Mouse (Mus musculus) embryonic facial prominence, embryonic 14.5 days (tissue): Measurements from ENCODE around the gene Pla2r1. TPM values are rescaled to one million over a fixed set of nuclear protein-coding genes. Genes with fewer than 3 reads are reported as not detected.

Source experiments
- ATAC-seq: fragments of 200-750 bp; cut with Nextera tagmentation; 2 replicates; pipeline ENCODE4 v1.8.0; 2017; ENCODE audit warnings: low read depth, moderate number of reproducible peaks, moderate TSS enrichment
- DNase-seq: peaks from one replicate; pipeline ENCODE4 v3.0.0-alpha.2; 2015; ENCODE audit warnings: low spot score
- H3K27ac ChIP-seq: fragments of 300-500 bp; sonication (generic); replicated peaks from 2 replicates; pipeline ENCODE4 v1.5.1; 2014; ENCODE audit warnings: low read depth, mild to moderate bottlenecking, low read length, moderate library complexity
- H3K27me3 ChIP-seq: fragments of 300-500 bp; sonication (generic); replicated peaks from 2 replicates; pipeline ENCODE4 v1.6.1; 2014; ENCODE audit warnings: low read length; ENCODE audit not compliant: control insufficient read depth, insufficient read depth
- H3K36me3 ChIP-seq: fragments of 300-500 bp; sonication (generic); 2 replicates; pipeline ENCODE4 v1.6.1; 2014; ENCODE audit warnings: low read length, mixed read lengths; ENCODE audit not compliant: control insufficient read depth, insufficient read depth
- H3K4me1 ChIP-seq: fragments of 300-500 bp; sonication (generic); 2 replicates; pipeline ENCODE4 v1.6.1; 2014; ENCODE audit warnings: antibody characterized with exemption, low read length; ENCODE audit not compliant: control insufficient read depth, insufficient read depth
- H3K4me2 ChIP-seq: fragments of 300-500 bp; sonication (generic); 2 replicates; pipeline ENCODE4 v1.6.1; 2014; ENCODE audit warnings: low read depth, mild to moderate bottlenecking, low read length, moderate library complexity, mixed read lengths
- H3K4me3 ChIP-seq: fragments of 300-500 bp; sonication (generic); 2 replicates; pipeline ENCODE4 v1.5.1; 2014; ENCODE audit warnings: low read depth, mild to moderate bottlenecking, low read length
- H3K9ac ChIP-seq: fragments of 300-500 bp; sonication (generic); 2 replicates; pipeline ENCODE4 v1.6.1; 2014; ENCODE audit warnings: low read depth, mild to moderate bottlenecking, low read length, moderate library complexity, mixed read lengths
- H3K9me3 ChIP-seq: fragments of 300-500 bp; sonication (generic); 2 replicates; pipeline ENCODE4 v1.6.1; 2016; ENCODE audit warnings: low read length; ENCODE audit not compliant: control insufficient read depth
- WGBS: fragments of 180-500 bp; shearing (Covaris S2); extraction: QIAGEN DNeasy Blood & Tissue Kit; methylation state at CpG from one replicate; pipeline ENCODE4 v1.1.7; 2014; 5-methylcytosine and 5-hydroxymethylcytosine counted together
- polyA plus RNA-seq: library from polyadenylated mRNA; unstranded; fragments of >200 nt; fragmentation: Nextera tagmentation; extraction: Ambion mirVana; gene quantifications from 2 replicates; pipeline ENCODE4 v1.2.1, GENCODE M21; 2014

Pla2r1 gene
- polyA plus RNA-seq, 1 experiment from 2014 or later, result 2.5 TPM

DNA sequence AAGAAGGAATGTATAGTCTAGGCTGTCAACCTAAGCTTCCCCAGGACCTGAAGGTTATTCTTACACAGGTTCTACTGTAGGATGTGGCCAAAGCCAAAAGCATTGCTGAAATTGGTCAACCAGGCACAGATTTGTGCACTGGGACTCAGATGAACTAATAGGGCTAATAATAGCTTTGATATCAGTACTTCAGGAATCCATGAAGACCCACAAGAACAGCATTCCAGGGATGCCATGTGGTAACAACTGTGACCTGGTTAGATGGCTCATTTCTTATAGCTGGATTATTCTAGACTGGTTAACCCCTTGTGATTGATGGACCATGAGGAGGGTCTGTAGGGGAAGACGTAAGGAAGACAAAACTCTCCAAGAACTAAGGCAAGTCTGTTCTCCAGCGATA, 74.3 kb downstream of the Pla2r1 start:
- Histone ChIP-seq H3K4me3 (no peak overlapping the region), H3K9ac (no peak overlapping the region), H3K9me3 (no peaks in the 10 kb centered on the region), H3K27ac (no peak overlapping the region), H3K27me3 (no peaks in the 10 kb centered on the region), H3K4me2 (no peak overlapping the region), H3K4me1 (no peaks in the 10 kb centered on the region), H3K36me3 (no peaks in the 10 kb centered on the region)
- DNase-seq, result no peak
- WGBS, result 90% methylated on average over 2 of the region's 2 CpGs
- no peak for ATAC-seq

DNA sequence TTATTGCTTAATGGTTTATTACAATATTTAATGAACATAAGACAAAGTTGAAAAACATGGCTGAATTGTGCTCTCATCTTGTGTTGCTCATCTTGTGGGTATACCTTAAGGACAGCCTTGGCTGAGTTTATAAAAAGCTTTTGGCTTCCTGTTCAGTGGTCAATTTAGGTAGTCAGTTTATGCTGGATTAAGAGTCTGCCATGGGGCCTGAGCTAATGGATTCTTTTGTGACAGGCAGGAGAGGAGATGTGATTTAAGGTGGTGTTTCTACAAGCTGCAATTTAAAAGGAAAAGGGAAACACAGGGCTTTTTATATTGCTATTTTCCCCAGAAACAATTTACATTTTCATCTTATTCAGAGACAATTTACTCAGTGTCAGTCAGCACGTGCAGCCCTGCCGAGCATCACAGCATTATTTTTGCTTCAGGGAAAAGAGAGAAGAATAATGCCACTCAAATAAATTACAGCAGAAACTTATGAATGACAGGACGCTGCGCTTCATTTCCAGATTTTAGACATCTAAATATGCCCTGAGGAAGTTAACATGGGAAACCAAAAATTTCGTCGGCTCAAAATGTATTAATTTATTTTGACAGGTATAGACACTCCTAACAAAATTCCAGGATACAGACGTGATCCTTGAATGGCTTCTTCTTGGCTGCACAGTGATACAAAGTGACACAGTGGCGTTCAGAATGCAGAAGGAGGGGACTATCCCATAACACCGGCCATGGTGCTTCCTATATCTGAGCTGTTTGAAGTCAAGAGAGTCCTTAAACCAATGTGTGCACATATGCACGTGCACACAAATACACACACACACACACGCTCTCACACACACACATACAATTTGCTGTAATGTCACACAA, 84.0 kb downstream of the Pla2r1 start:
- WGBS, result 62% methylated on average over 11 of the region's 11 CpGs
- Histone ChIP-seq H3K4me2 (no peak overlapping the region), H3K9me3 (no peaks in the 10 kb centered on the region), H3K36me3 (no peaks in the 10 kb centered on the region), H3K9ac (no peak overlapping the region), H3K27me3 (no peaks in the 10 kb centered on the region), H3K27ac (no peak overlapping the region), H3K4me3 (no peak overlapping the region), H3K4me1 (no peaks in the 10 kb centered on the region)
- no peak for ATAC-seq
- DNase-seq, result peak; percentile 26

DNA sequence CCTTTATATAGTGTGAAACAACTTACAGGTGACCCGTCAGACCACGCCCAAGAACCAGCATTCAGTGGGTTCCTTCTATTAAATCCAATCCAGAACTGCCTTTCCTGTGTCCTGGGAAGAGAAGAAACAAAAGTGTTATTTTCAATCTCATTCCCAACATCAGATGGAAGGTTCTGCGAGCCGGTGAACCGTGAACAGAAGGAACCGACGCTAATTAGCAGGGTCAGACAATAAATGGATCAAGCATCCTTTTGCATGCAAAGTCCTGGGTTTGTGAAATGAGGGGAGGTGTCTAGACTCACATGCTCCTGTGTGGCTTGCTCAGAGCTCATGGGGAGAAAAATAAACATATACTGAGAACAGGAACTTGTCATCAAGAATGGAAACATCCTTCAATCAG, 100.7 kb downstream of the Pla2r1 start:
- H3K4me2 ChIP-seq, result no peak overlapping the region
- H3K27ac ChIP-seq, result no peak overlapping the region
- H3K9me3 ChIP-seq, result no peaks in the 10 kb centered on the region
- 81% methylated on average over 7 of the region's 7 CpGs for WGBS
- H3K27me3 ChIP-seq, result no peaks in the 10 kb centered on the region
- H3K36me3 ChIP-seq, result no peaks in the 10 kb centered on the region
- H3K4me1 ChIP-seq, result peaks cover 7% of the 10 kb centered on the region; the same call in 1 of the 2 replicates
- no peak overlapping the region for H3K9ac ChIP-seq
- no peak for DNase-seq
- no peak overlapping the region for H3K4me3 ChIP-seq
- no peak for ATAC-seq

DNA sequence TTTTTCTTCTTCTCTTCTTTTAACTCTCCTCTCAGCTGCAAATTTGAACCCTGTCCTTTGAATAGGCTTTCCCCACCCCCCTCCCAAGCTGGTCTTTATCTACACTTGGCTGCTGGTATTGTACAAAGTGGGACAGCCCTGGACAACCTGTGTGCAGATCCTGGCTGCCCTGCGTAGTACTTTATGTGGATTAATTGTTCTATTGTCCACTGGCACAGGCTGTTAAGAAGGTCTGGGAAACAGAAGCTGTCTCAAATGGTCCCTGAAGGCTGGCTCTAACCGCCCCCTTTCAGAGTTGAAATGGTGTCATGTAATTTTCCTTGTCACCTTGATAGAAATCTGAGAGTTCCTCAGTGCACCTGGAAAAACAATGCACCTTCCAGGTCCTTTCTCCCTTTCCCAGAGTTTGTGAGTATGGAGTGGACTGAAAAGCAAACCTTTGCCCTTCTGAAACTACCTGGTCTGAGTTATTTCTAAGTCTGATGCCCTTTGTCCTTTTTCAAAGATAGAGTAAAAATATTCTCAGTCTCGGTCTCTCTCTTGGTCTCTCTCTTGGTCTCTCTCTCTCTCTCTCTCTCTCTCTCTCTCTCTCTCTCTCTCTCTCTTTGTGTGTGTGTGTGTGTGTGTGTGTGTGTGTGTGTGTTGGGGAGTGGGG, 101.9 kb downstream of the Pla2r1 start:
- no peak overlapping the region for H3K9ac ChIP-seq
- WGBS, result 53% methylated on average over 3 of the region's 3 CpGs
- H3K4me1 ChIP-seq, result peaks cover 7% of the 10 kb centered on the region; the same call in 1 of the 2 replicates
- no peak overlapping the region for H3K27ac ChIP-seq
- no peak overlapping the region for H3K4me3 ChIP-seq
- DNase-seq (peak; percentile 66), ATAC-seq (peak; percentile 93)
- no peaks in the 10 kb centered on the region for H3K27me3 ChIP-seq
- H3K36me3 ChIP-seq, result no peaks in the 10 kb centered on the region
- no peak overlapping the region for H3K4me2 ChIP-seq
- no peaks in the 10 kb centered on the region for H3K9me3 ChIP-seq

GRCm38 (mm10) chr2:60449732-60450131, 103.4 kb downstream of the Pla2r1 start:
- Histone ChIP-seq H3K4me3 (no peak overlapping the region), H3K9ac (no peak overlapping the region), H3K36me3 (no peaks in the 10 kb centered on the region), H3K27ac (0 out of 2 replicates have a peak overlapping the region, but pooled peaks have one; percentile 15), H3K4me2 (no peak overlapping the region), H3K27me3 (no peaks in the 10 kb centered on the region), H3K4me1 (peaks cover 13% of the 10 kb centered on the region), H3K9me3 (no peaks in the 10 kb centered on the region)
- 69% methylated on average over 6 of the region's 6 CpGs for WGBS
- ATAC-seq, result no peak
- peak; percentile 53 for DNase-seq

GRCm38 (mm10) chr2:60444711-60445509, 108.2 kb downstream of the Pla2r1 start:
- Histone ChIP-seq H3K4me2 (peak overlapping the region; percentile 2; the same call in 1 of the 2 replicates), H3K36me3 (no peaks in the 10 kb centered on the region), H3K9me3 (no peaks in the 10 kb centered on the region), H3K4me3 (no peak overlapping the region), H3K27ac (0 out of 2 replicates have a peak overlapping the region, but pooled peaks have one; percentile 33), H3K27me3 (no peaks in the 10 kb centered on the region), H3K9ac (no peak overlapping the region), H3K4me1 (peaks cover 13% of the 10 kb centered on the region)
- peak; percentile 84 for ATAC-seq
- WGBS, result 35% methylated on average over 9 of the region's 9 CpGs
- DNase-seq, result peak; percentile 95

DNA sequence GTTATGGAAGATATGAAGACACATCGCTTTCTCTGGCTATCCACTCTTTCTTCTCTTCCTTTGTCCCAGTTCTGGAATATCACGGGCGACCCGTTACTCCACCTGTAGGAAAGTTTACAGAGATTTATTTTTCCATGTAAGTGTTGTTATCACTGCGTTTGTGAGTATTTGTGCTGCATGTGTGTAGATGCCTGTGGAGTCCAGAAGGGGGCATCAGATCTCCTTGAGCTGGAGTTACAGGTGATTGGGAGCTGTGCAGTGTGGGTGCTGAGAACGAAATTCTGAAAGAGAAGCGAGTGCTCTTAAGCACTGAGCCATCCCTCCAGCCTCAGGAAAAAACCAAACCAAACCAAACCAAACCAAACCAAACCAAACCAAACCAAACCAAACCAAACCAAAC, 109.8 kb downstream of the Pla2r1 start:
- Histone ChIP-seq H3K9me3 (no peaks in the 10 kb centered on the region), H3K4me1 (peaks cover 6% of the 10 kb centered on the region; the same call in 1 of the 2 replicates), H3K27ac (no peak overlapping the region), H3K4me2 (no peak overlapping the region), H3K36me3 (no peaks in the 10 kb centered on the region), H3K4me3 (no peak overlapping the region), H3K9ac (no peak overlapping the region), H3K27me3 (no peaks in the 10 kb centered on the region)
- no peak for ATAC-seq
- DNase-seq, result no peak
- WGBS, result 92% methylated on average over 7 of the region's 7 CpGs

DNA sequence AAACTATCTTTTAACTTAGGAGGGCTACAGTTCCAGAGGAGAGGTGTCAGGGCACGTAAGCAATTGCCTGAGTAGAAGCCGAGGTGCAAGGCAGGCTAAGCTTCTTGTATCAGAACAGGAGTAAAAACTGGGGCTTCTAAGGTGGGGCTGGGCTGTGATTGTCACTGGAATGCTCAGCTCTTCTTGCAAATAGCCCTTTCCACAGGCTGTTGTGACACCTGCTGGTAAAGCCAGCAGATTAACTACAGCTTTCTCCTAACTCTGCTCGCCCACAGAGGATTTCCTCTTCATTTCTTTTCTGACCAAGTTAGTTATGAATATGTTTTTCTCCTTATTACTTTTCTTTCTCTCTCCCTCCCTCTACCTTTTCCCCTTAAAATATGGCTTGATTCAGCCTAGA, 111.2 kb downstream of the Pla2r1 start:
- peaks cover 6% of the 10 kb centered on the region; the same call in 1 of the 2 replicates for H3K4me1 ChIP-seq
- 0 out of 2 replicates have a peak, but pooled peaks have one; percentile 51 for ATAC-seq
- no peaks in the 10 kb centered on the region for H3K36me3 ChIP-seq
- 16% methylated on average over 3 of the region's 3 CpGs for WGBS
- H3K27ac ChIP-seq, result no peak overlapping the region
- no peak overlapping the region for H3K4me3 ChIP-seq
- no peaks in the 10 kb centered on the region for H3K9me3 ChIP-seq
- H3K4me2 ChIP-seq, result no peak overlapping the region
- peak; percentile 73 for DNase-seq
- H3K9ac ChIP-seq, result no peak overlapping the region
- no peaks in the 10 kb centered on the region for H3K27me3 ChIP-seq
